Mouse (Mus musculus) forebrain, embryonic 11.5 days (tissue): ENCODE measurements at regions not wholly inside any gene's neighbourhood (a gene's known extent, or its start where the extent isn't known, plus 50 kb on each side); places are given as distances from the start of the nearest gene placed in this dataset.
A peak's percentile ranks its signal among the peaks of the same experiment; 100 is the strongest.

Experiments used
- ATAC-seq: fragments of 200-750 bp; cut with Nextera tagmentation; replicated peaks from 2 replicates; pipeline ENCODE4 v1.8.0; 2017; ENCODE audit warnings: moderate TSS enrichment; ENCODE audit not compliant: low FRiP score
- DNase-seq: peaks from one replicate; pipeline ENCODE4 v3.0.0-alpha.2; 2017; ENCODE audit warnings: low spot score
- H3K27ac ChIP-seq: fragments of 300-500 bp; sonication (generic); 2 replicates; pipeline ENCODE4 v1.5.1; 2014; ENCODE audit warnings: low read depth, low read length
- H3K27me3 ChIP-seq: fragments of 300-500 bp; sonication (generic); 2 replicates; pipeline ENCODE4 v1.6.1; 2014; ENCODE audit warnings: mild to moderate bottlenecking, low read length, mixed read lengths; ENCODE audit not compliant: control insufficient read depth, insufficient read depth
- H3K36me3 ChIP-seq: fragments of 300-500 bp; sonication (generic); 2 replicates; pipeline ENCODE4 v1.6.1; 2014; ENCODE audit warnings: mild to moderate bottlenecking, low read length, moderate library complexity, mixed read lengths; ENCODE audit not compliant: control insufficient read depth, insufficient read depth
- H3K4me1 ChIP-seq: fragments of 300-500 bp; sonication (generic); replicated peaks from 2 replicates; pipeline ENCODE4 v1.6.1; 2014; ENCODE audit warnings: low read length, mixed read lengths; ENCODE audit not compliant: control insufficient read depth, insufficient read depth
- H3K4me2 ChIP-seq: fragments of 300-500 bp; sonication (generic); 2 replicates; pipeline ENCODE4 v1.6.1; 2014; ENCODE audit warnings: low read depth, mild to moderate bottlenecking, low read length, moderate library complexity, mixed read lengths; ENCODE audit not compliant: severe bottlenecking
- H3K4me3 ChIP-seq: fragments of 300-500 bp; sonication (generic); 2 replicates; pipeline ENCODE4 v1.5.1; 2014; ENCODE audit warnings: low read depth, low read length
- H3K9ac ChIP-seq: fragments of 300-500 bp; sonication (generic); 2 replicates; pipeline ENCODE4 v1.6.1; 2014; ENCODE audit warnings: low read length
- H3K9me3 ChIP-seq: fragments of 300-500 bp; sonication (generic); 2 replicates; pipeline ENCODE4 v1.6.1; 2016; ENCODE audit warnings: low read length, mixed read lengths; ENCODE audit not compliant: control insufficient read depth
- WGBS: fragments of 180-500 bp; shearing (Covaris S2); extraction: QIAGEN DNeasy Blood & Tissue Kit; methylation state at CpG from one replicate; pipeline ENCODE4 v1.1.7; 2014; 5-methylcytosine and 5-hydroxymethylcytosine counted together

- no peak overlapping the region for H3K4me3 ChIP-seq
- 21% methylated on average over 14 of the region's 14 CpGs for WGBS
- H3K27ac ChIP-seq, result no peak overlapping the region
These were observed 132.7 kb upstream of the Teddm2 start for GRCm38 (mm10) chr1:154032669-154033099.

GRCm38 (mm10) chr1:154033958-154034606 lies 134.1 kb upstream of the Teddm2 start:
- H3K4me2 ChIP-seq, result no peak overlapping the region
- DNase-seq (no peak), ATAC-seq (peak; percentile 63; the same call in 1 of the 2 replicates)
- no peaks in the 10 kb centered on the region for H3K9me3 ChIP-seq
- no peak overlapping the region for H3K9ac ChIP-seq
- H3K4me3 ChIP-seq, result no peak overlapping the region
- 0 out of 2 replicates have a peak, but pooled peaks cover 4% of the 10 kb centered on the region for H3K4me1 ChIP-seq
- no peak overlapping the region for H3K27ac ChIP-seq
- WGBS, result 77% methylated on average over 13 of the region's 13 CpGs
- no peaks in the 10 kb centered on the region for H3K27me3 ChIP-seq
- no peaks in the 10 kb centered on the region for H3K36me3 ChIP-seq

More at GRCm38 (mm10) chr1:154032669-154033099, 132.7 kb upstream of the Teddm2 start:
- ATAC-seq (peak; percentile 55), DNase-seq (peak; percentile 76)
- H3K4me2 ChIP-seq, result no peak overlapping the region
- H3K36me3 ChIP-seq, result no peaks in the 10 kb centered on the region
- no peaks in the 10 kb centered on the region for H3K27me3 ChIP-seq
- H3K4me1 ChIP-seq, result 0 out of 2 replicates have a peak, but pooled peaks cover 4% of the 10 kb centered on the region
- H3K9ac ChIP-seq, result no peak overlapping the region
- no peaks in the 10 kb centered on the region for H3K9me3 ChIP-seq

GRCm38 (mm10) chr1:154036729-154037270 lies 136.8 kb upstream of the Teddm2 start:
- Histone ChIP-seq H3K9me3 (no peaks in the 10 kb centered on the region), H3K36me3 (no peaks in the 10 kb centered on the region), H3K27ac (no peak overlapping the region), H3K9ac (no peak overlapping the region), H3K4me3 (no peak overlapping the region), H3K4me2 (no peak overlapping the region), H3K27me3 (no peaks in the 10 kb centered on the region), H3K4me1 (0 out of 2 replicates have a peak, but pooled peaks cover 4% of the 10 kb centered on the region)
- 34% methylated on average over 4 of the region's 4 CpGs for WGBS
- DNase-seq, result no peak
- ATAC-seq, result no peak

GRCm38 (mm10) chr1:154038241-154038640 lies 138.2 kb upstream of the Teddm2 start:
- DNase-seq, result no peak
- no peaks in the 10 kb centered on the region for H3K36me3 ChIP-seq
- 68% methylated on average over 2 of the region's 2 CpGs for WGBS

GRCm38 (mm10) chr1:154040907-154041306 lies 140.9 kb upstream of the Teddm2 start:
- H3K9me3 ChIP-seq, result no peaks in the 10 kb centered on the region
- 76% methylated on average over 3 of the region's 3 CpGs for WGBS
- H3K9ac ChIP-seq, result no peak overlapping the region
- ATAC-seq (no peak), DNase-seq (no peak)
- 0 out of 2 replicates have a peak, but pooled peaks cover 2% of the 10 kb centered on the region for H3K4me1 ChIP-seq
- no peak overlapping the region for H3K27ac ChIP-seq
- H3K4me3 ChIP-seq, result no peak overlapping the region
- H3K4me2 ChIP-seq, result no peak overlapping the region
- H3K36me3 ChIP-seq, result no peaks in the 10 kb centered on the region
- H3K27me3 ChIP-seq, result no peaks in the 10 kb centered on the region

More at GRCm38 (mm10) chr1:154038241-154038640, 138.2 kb upstream of the Teddm2 start:
- Histone ChIP-seq H3K9ac (no peak overlapping the region), H3K4me2 (no peak overlapping the region), H3K27me3 (no peaks in the 10 kb centered on the region), H3K27ac (no peak overlapping the region), H3K9me3 (no peaks in the 10 kb centered on the region), H3K4me3 (no peak overlapping the region), H3K4me1 (0 out of 2 replicates have a peak, but pooled peaks cover 2% of the 10 kb centered on the region)
- ATAC-seq, result no peak

- Histone ChIP-seq H3K4me3 (no peak overlapping the region), H3K4me2 (no peak overlapping the region), H3K27ac (no peak overlapping the region), H3K27me3 (no peaks in the 10 kb centered on the region), H3K4me1 (no peaks in the 10 kb centered on the region), H3K36me3 (no peaks in the 10 kb centered on the region), H3K9me3 (no peaks in the 10 kb centered on the region), H3K9ac (no peak overlapping the region)
- ATAC-seq (no peak), DNase-seq (no peak)
- WGBS, result 75% methylated on average over 2 of the region's 2 CpGs
These were observed 142.9 kb upstream of the Teddm2 start for GRCm38 (mm10) chr1:154042956-154043355.

- 85% methylated on average over 4 of the region's 4 CpGs for WGBS
- Histone ChIP-seq H3K27ac (no peak overlapping the region), H3K4me2 (no peak overlapping the region), H3K36me3 (no peaks in the 10 kb centered on the region), H3K9me3 (no peaks in the 10 kb centered on the region), H3K4me1 (no peaks in the 10 kb centered on the region), H3K4me3 (no peak overlapping the region), H3K27me3 (no peaks in the 10 kb centered on the region), H3K9ac (no peak overlapping the region)
- ATAC-seq (no peak), DNase-seq (no peak)
These were observed 144.7 kb upstream of the Teddm2 start for GRCm38 (mm10) chr1:154044712-154045111.

- no peak overlapping the region for H3K4me3 ChIP-seq
- ATAC-seq, result no peak
These were observed 145.9 kb upstream of the Teddm2 start for GRCm38 (mm10) chr1:154045951-154046350.

GRCm38 (mm10) chr1:154053641-154054040 lies 147.3 kb upstream of the Zfp648 start:
- no peaks in the 10 kb centered on the region for H3K4me1 ChIP-seq
- ATAC-seq, result no peak
- no peak overlapping the region for H3K4me3 ChIP-seq
- no peak for DNase-seq
- WGBS, result 82% methylated on average over 7 of the region's 7 CpGs
- H3K36me3 ChIP-seq, result no peaks in the 10 kb centered on the region
- no peaks in the 10 kb centered on the region for H3K27me3 ChIP-seq
- no peak overlapping the region for H3K4me2 ChIP-seq
- no peak overlapping the region for H3K9ac ChIP-seq
- no peak overlapping the region for H3K27ac ChIP-seq
- no peaks in the 10 kb centered on the region for H3K9me3 ChIP-seq

More at GRCm38 (mm10) chr1:154045951-154046350, 145.9 kb upstream of the Teddm2 start:
- H3K4me1 ChIP-seq, result no peaks in the 10 kb centered on the region
- no peak overlapping the region for H3K9ac ChIP-seq
- no peak overlapping the region for H3K4me2 ChIP-seq
- H3K27ac ChIP-seq, result no peak overlapping the region
- no peaks in the 10 kb centered on the region for H3K36me3 ChIP-seq
- no peaks in the 10 kb centered on the region for H3K9me3 ChIP-seq
- no peaks in the 10 kb centered on the region for H3K27me3 ChIP-seq
- no peak for DNase-seq
